Mouse (Mus musculus) retina, postnatal 1 day (tissue): Measurements from ENCODE around the gene Lypla2.
"Not testable (repeated sequence)": the region's sequence is repeated elsewhere in the genome, so short reads cannot be mapped to it uniquely, and the experiment has no call there.

Experiments used
- DNase-seq: peaks from one replicate; pipeline ENCODE4 v3.0.0-alpha.2; 2012

The Lypla2 gene

DNA sequence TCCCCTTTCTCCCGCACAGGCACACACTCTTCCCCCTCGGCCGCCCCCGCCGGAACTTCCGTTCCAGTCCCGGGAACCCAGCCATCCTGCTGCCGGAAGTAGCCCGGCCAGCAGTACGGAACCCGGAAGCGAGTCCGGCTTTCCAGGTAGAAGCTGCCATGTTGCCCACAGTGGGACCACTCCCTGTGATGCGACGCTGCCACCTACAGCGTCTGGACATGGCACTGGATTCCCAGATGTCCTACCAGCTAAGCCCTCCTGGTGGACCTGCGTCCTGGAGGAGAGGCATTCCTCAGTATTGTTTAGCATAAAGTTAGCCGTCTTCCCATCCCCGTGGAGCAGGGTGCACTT is at the start of gene Lypla2:
Lypla2 (minus strand) TSS at position 71 of the 351 bp plus-strand sequence.
- peak; percentile 89 for DNase-seq

GRCm38 (mm10) chr4:136021549-136022047 is 49.2 kb upstream of the Lypla2 start, which contains the start of gene Eloa:
Gene Eloa, minus strand, starts transcription at chr4:136021763.
- DNase-seq: peak; percentile 99

DNA sequence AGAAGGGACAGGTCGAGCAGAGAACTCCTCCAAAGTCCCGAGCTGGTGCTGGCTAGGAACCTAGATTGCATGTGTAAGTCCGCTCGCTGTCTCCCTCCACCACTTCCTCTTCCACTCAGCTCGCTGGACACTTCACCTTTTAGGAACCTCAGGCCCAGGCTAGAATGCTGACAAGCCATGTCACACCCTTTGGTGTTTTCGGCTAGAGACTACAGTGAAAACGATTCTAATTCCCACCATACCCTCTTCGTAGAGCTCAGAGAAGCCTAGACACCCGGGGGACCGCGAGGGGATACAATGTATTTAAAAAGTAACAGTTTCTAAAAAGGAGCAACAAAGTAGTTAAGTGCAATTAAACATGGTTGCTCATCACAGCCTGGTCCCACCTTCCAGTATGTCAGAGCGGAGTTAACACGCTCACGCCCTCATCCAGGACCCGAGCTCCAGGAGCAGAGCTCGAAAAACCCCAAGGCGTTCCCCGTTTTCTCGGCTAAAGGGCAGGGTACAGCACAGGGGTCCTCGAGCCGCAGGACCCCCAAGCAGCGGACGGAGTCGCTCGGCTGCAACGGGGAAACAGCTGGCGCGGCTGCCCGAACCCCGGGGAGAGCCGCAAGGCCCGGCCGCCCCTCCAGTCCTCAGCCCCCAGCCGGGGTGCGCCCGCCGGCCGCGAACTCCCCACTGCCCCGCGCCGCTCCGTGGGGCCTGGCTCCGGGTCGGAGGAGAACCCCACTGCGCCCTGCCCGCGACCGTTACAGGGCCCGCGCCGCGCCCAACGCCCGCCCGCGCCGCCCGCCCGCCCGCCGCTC is 48.5 kb upstream of the Lypla2 start:
- DNase-seq: no peak

- DNase-seq: no peak
Measured at GRCm38 (mm10) chr4:136016059-136016602, 43.7 kb upstream of the Lypla2 start.

GRCm38 (mm10) chr4:136010586-136010985 is 38.2 kb upstream of the Lypla2 start:
- DNase-seq: no peak

DNA sequence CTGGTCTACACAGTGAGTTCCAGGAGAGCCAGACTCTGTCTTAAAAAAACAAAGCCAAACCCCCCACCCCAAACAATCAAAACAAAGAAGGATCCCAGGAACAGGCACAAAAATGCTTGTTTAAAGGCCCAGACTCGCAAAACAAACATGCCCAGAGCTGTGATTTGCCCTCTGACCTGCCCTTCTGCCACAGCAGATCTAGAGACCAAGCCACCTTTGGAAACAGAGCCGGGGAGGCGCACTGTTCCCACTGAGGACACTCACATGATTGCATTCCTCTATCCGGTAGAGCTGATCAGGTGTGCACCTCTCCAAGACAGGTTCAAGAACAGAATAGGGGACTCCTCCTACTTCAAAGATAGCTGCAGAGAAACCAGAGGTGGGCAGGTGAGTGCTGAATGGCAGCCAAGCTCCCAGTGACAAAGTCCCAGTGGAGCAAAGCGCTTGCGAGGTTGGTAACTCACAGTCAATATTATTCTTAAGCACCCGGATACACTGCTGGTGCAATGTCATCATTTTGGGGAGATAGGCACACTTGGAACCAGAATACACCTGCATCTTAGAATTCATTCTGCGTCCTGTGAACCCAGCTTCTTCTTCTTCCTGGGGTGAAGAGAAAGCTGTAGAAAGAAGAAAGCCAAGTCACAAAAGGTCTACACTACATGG is 36.5 kb upstream of the Lypla2 start:
- DNase-seq: no peak

- DNase-seq: no peak
Measured at GRCm38 (mm10) chr4:136006821-136007220, 34.4 kb upstream of the Lypla2 start.

DNA sequence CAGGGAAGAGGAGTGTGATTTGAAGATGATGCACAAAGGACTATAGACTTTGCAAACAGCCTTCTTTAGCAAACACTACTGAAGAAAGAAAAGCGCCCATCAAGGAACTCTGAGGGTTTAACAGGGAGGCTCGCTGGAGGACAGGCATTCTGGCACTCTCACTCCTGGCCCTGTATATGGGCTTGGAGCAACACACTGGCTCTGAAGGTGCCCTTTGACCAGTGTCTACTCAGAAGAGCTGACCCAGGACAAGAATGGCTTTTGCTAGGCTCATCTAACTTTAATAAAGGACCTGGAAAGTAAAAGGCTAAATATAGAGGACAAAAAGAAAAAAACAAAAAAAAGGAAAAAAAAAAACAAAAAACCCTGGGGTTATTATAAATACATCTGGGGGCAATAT is 32.5 kb upstream of the Lypla2 start:
- DNase-seq: no peak

GRCm38 (mm10) chr4:136004107-136004675 is 31.8 kb upstream of the Lypla2 start:
- DNase-seq: no peak

GRCm38 (mm10) chr4:135995118-135995517 is 22.7 kb upstream of the Lypla2 start:
- no peak for DNase-seq

GRCm38 (mm10) chr4:135993941-135994340 is 21.5 kb upstream of the Lypla2 start:
- peak; percentile 69 for DNase-seq

GRCm38 (mm10) chr4:135987714-135988113 is 15.3 kb upstream of the Lypla2 start:
- no peak for DNase-seq

- peak; percentile 96 for DNase-seq
Measured at GRCm38 (mm10) chr4:135986943-135987710, 14.7 kb upstream of the Lypla2 start, which contains the start of gene Pithd1. Gene Pithd1, minus strand, starts transcription at chr4:135987264.

GRCm38 (mm10) chr4:135986301-135986942 is 14.0 kb upstream of the Lypla2 start:
- peak; percentile 12 for DNase-seq

- no peak for DNase-seq
Measured at GRCm38 (mm10) chr4:135985769-135986168, 13.3 kb upstream of the Lypla2 start.

DNA sequence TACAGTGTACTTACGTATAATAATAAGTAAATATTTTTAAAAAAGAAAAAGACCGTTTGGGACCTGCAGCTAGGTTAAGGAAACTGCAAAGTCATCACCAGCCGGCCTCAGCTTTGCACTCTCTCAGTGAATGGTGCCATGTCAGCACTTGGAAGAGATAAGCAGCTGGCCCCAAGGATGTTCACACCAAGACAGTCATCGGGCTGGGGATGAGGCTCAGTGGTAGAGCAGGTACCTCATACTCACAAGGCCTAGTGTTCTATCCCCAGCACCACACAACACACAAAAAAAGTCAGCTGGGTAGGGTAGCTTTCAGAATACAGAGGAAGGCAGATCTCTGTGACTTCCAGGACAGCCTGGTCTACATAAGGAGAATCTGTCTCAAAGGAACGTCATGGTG is 12.8 kb upstream of the Lypla2 start:
- no peak for DNase-seq

- no peak for DNase-seq
Measured at GRCm38 (mm10) chr4:135984556-135984955, 12.1 kb upstream of the Lypla2 start.

- no peak for DNase-seq
Measured at GRCm38 (mm10) chr4:135981524-135982063, 9.2 kb upstream of the Lypla2 start.

- DNase-seq: not testable (repeated sequence)
Measured at GRCm38 (mm10) chr4:135980223-135980622, 7.8 kb upstream of the Lypla2 start.

DNA sequence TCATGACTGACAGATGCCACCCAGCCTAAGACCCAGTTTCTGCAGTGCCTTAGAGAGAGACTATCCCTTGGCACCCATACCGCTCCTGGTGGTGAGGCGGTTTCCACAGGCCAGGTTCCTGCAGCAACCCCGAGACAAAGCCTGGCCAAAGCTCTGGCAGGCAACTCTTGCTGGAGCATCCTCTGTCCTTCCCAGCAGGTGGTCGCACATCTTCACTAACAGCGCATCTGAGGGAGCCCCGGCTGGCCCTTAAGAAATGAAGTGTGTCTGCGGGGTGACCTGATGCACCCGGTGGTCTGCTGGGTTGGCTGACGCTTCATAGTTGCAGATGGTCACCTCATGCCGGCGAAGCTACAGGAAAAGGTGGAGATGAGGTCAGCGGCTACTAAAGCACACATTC is 3.7 kb upstream of the Lypla2 start:
- DNase-seq: no peak

- no peak for DNase-seq
Measured at GRCm38 (mm10) chr4:135972911-135973811, 735 bp upstream of the Lypla2 start.
